Mouse (Mus musculus) erythroblast, embryonic 14.5 days (primary cell): ENCODE results near the gene Trim13.

Experiments
- GATA1 ChIP-seq: IDR thresholded peaks from 2 replicates; pipeline ENCODE4 v1.6.1; 2012; ENCODE audit warnings: low read length, inconsistent platforms, mixed read lengths
- TAL1 ChIP-seq: IDR thresholded peaks from 3 replicates; pipeline ENCODE4 v1.6.1; 2012; ENCODE audit warnings: low read length, inconsistent platforms, mixed read lengths

GRCm38 (mm10) chr14:61607157-61607556 is 9.1 kb downstream of the Trim13 start, which contains the start of gene Kcnrg:
- TF ChIP-seq TAL1, result no peak
- TF ChIP-seq GATA1, result no peak
